Mouse (Mus musculus) kidney, postnatal 25 days (tissue): Measurements from ENCODE around the gene Per2.
A peak's percentile ranks its signal among the peaks of the same experiment; 100 is the strongest.

ENCODE experiments used
- DNase-seq, 2 experiments: peaks; one replicate each; pipeline ENCODE4 v3.0.0; 2021; ENCODE audit warnings: mixed read lengths in 2 of 2

Per2 gene

DNA sequence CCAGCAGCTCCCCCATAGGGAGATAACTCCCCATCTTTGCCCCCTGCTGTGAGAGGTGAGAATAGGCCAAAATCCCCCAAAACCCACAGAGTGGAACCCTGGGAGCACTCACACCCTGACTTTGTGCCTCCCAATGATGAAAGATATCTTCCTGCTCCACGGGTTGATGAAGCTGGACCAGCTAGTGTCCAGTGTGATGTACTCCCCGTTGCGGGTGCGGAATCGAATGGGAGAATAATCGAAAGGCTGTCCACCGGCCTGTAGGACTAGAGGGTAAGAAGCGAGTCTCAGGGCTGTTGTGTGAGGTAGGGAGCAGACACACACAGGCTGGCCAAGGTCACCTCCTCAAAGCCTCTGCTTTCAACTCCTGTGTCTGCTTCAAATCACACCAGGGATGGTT, 24.2 kb downstream of the Per2 start:
- no peak for DNase-seq

DNA sequence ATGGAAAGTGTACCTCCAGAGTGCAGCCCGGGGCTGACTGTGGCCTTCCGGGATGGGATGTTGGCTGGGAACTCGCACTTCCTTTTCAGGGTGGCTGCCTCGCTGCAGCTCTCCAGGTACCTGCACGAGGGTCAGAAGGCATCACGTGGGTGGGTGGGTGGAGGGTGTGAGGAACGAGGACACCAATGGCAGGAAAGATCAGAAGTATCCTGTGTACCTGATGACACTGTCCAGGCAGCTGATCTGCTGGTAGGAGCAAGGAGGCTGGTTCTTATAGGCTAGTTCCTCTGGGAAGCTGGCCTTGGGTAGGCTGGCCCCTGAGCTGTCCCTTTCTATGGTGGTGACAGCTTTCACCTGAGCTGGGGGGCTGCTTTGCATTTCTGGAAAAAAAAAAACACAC, 28.4 kb downstream of the Per2 start:
- DNase-seq = peak in 1 of 2 experiments; percentile 52

DNA sequence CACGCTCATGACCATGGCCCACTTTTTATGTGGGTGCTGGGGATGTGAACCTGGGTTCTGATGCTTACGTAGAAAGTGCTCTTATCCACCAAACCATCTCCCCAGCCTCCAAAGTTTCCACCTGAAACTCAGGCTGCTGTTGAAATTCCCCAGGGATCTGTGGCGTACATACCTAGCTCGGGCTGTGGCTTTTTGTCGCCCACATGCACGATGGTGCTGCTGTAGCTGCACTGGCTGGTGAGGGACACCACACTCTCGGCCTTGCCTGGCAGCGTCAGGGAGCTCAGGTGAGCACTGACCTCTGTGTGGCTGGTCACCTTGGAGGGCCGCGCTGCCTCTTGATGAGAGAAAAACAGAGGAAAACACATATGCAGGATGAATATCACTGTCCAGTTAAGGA, 29.9 kb downstream of the Per2 start:
- DNase-seq = peak in 1 of 2 experiments; percentile 38

DNA sequence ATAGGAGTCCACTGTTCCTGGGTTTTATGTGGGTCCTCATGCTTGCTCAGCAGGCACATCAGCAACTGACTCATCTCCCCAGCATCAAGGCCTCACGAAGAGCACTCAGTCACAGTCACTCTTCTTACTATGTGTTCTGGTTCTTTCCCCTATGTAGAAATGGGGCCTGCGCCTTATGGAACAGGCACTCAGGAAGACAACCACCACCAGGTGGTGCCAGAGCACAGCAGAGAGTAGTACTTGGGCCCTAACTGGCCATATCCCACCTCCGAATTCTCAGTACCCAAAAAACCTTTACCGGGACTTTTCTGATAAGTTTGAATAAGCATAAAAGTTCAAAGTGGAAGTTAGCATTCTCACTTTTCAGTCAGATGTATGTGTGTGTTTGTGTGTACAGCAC, 30.5 kb downstream of the Per2 start:
- DNase-seq = peak; percentile 88 to 97

DNA sequence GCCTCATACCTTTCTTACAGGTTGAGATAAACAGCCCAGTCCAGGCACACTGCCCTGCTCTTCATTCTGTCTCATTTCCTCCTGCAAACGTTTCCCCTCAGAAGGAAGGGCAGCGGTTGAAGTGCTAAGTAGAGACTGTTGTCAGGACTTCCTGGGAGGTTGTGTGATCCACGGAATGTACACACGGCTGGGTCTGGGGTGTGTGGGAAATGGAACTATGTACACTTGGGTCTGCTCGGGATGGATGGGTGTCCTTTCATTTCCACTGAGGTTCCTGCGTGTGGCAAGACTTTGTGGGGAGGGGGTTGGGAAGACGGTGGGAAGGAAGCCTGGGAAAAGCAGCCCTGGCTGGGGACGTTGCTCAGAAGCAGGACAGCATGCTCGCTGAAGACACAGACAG, 32.7 kb downstream of the Per2 start:
- DNase-seq = peak in 1 of 2 experiments; percentile 24

DNA sequence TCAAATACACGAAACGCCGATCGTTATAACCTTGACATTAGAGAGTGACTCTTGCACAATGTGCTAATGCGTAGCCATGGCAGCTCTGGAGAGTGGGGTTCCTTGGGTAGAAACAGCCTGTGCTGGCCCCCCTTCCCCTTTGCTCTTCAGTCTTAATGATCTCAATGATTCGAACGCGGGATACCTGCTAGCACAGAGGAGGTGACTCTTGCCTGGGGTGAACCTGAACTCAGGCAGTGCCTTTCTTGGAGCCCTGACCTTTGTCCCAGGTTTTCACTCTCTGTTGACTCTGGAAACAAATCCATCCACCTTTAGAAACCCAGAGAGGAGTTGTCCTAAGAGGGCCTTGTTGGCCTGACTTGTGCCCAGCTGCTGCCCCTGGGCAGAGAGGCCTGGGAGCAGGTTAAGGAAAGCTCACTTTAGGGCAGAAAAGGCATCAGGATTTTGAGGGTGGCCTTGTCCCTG, 38.5 kb downstream of the Per2 start:
- peak in 1 of 2 experiments; percentile 49 for DNase-seq

DNA sequence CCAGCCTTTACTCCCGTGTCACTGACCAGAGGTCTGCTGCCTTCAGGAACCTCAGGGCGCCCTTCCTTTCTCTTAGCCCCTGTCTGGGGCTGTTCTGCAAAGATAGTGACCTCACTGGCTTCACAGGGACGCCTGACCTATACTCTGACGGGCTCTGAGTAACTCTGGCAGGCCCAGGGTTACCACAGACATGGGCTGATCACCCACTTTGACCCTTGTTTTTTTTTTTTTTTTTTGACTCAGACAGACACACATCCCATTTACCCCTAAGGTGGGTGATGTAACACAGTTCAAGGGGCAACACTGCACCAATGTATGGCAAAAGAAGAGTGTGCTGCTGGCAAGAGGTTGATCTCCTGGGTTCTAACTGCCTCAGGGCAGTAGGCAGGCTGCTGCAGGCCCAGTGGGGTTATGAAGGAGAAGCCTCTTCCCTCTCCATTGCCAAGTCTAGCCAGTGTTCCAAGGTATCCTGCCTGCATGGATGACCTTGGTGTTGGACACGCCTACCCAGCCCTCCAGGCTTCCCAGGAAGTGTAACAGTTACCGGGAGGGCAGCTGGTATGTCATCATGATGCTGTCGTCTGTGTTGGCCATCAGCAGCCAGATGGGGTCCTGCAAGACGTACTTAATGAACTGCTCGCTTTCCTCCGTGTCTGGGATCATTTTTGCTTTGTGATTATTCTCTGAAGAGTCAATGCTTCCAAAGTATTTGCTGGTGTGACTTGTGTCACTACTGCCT, 39.1 kb downstream of the Per2 start:
- peak in 1 of 2 experiments; percentile 46 for DNase-seq

DNA sequence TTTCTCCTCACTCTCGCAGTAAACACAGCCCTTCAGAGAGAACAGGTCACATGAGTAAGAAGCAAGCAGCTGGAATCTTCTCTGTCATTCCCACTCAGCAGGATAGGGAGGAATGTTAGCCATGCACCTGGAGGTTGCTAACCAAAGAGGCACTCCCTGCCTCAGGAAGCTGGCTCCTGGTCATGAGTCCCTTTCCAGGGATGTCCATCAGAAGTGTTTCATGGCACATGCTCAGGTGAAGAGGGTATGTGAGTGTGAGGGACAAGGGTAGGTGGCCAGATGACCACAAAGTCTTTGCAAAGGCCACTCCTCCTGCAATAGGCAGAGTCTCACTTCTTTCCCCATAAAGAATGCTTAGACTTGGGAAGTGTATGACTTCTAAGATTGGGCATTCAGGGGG, 41.1 kb downstream of the Per2 start:
- peak in 1 of 2 experiments; percentile 17 for DNase-seq

DNA sequence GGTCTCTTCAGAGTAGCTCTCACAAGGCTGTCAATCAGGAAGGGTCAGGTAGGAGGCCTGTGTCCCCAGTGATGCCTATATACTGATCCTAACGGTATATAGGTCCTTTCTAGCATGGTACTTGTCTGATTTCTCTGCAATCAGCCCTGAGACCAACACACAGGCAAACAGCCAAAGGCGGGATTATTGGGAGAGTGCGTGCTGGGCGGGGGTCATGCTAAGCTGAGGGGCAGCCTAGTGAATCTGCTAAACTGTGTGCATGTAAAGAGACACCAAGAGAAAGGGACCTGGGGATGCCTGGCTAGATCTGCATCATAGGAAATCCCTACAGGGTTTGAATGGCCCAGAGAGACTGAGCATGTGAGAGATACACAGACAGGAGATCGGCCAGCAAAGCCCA, 43.8 kb downstream of the Per2 start:
- no peak for DNase-seq

DNA sequence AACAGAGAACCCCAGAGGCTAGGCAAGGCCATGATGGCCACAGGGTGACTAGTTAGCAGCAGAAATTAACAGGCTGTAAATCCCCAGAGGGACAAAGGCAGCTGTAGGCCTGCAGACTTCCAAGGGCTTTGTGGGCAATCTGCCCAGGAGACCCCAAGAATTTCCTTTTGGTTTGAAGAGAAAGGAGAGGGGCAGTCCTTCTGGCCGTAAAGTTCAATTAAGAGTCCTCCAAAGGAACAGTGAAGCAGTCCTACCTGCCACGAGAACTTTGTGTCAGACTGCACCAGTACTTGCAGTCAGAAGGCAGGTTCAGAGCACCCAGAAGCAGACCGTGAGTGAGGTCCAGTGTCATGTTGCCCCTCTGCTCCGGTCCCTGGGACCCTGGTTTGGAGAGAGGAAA, 44.2 kb downstream of the Per2 start:
- no peak for DNase-seq

DNA sequence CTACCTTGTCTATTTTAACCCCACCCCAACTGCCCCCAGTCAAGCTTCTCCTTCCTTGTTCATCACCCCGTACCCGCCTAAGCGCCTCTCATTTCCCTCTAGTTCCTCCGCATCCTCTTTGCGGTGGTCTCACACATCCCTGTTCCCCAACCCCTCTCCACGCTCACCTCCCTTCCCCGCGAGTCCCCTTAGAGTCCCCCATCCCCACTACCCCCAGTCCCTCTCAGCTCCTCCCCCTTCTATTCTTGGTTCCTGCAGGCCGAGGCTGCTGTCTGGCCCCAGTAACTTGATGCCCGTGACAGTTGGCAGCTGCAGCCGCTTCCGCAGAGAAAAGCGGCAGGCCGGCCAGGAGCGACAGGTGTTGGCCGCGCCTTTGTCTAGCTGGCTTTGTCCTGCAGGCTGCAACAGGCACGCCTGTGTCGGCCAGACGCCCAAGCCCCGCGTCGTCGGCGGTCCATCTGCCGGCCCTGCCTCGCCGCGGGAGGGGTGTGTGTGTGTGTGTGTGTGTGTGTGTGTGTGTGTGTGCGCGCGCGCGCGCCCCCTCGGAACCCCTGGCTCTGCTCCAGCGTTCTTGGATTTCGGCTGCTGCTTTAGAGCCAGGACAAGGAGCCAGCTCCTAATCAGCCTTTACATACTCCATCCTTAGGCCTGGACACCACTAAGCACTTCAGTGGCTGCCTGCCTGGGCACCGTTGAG, 45.1 kb downstream of the Per2 start, which contains the start of gene Hes6:
Gene Hes6, minus strand, starts transcription at position 141 of the 697 bp plus-strand sequence.
- peak; percentile 82 to 86 for DNase-seq

DNA sequence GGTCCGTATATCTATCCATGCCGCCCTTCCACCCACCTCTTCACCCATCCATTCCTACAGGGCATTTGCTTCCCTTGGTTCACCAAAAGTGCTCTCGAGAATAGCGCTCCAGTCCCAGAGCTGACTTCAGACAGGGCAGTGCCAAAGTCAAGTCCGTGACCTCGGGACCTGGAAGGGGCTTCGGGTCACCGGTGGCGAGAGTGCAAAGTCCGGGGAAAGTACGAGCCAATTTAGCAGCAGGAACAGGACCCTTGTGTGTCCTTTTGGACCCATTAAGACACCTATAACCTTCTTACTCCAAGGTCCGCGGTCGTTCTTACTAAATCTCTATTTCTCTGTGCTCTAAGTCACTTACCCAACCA, 45.6 kb downstream of the Per2 start:
- peak; percentile 77 to 90 for DNase-seq

DNA sequence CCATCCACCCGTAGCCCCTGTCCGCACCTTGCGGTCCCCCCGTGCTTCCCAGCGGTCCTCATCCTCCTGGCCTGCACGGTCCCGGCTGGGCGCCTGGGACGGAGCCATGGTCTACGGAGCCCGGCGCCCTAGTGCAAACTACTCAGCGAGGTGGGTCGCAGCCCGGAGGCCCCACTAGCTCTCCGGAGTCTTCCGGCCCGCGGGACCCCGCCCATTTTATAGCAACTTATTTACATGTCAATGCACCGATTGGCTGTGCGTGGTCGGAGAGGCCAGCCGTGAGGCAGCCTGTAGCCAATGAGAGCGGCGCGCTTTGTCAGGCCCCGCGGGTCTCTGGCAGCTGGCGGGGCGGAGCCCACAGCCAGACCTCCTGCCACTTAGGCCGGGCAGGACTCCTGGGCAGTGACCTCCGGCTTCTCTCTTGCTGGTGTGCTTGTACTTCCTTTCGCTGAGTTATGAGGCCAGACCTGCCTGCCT, 46.1 kb downstream of the Per2 start:
- peak; percentile 96 to 99 for DNase-seq

DNA sequence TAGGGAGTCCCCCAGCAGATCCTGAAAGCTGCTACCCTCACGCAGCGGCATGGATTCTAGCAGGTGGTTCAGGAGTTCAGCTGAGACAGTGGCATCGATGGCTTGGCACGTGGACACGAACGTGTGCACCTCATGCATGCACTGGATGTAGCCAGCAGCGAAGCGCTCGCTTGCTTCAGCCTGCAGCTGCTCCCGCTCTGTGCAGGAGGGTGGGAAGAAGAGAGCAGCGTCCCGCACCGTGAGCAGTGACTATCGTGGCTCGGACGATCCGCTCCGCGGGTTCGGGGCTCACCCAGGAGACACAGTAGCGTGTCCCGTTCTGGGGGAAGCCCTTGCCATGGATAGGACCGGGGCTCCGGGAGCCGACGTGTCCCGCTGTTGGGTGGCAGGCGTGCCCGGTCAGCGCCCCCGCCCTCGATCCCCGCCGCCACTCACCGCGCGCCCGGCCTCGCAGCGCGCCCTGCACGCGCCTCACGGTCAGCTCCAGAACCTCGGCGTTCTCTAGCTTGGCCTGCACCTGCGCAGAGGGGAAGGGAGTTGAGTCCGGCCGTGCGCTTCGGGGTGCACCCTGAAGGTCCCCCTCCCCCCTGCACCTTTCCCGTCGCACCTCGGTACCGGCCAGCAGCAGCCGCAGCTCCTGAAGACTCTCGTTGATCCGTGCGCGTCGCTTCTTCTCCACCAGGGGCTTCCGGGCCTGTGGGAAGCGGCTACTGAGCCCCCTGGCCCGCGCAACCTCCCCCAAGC, 46.7 kb downstream of the Per2 start:
- peak; percentile 40 to 75 for DNase-seq

DNA sequence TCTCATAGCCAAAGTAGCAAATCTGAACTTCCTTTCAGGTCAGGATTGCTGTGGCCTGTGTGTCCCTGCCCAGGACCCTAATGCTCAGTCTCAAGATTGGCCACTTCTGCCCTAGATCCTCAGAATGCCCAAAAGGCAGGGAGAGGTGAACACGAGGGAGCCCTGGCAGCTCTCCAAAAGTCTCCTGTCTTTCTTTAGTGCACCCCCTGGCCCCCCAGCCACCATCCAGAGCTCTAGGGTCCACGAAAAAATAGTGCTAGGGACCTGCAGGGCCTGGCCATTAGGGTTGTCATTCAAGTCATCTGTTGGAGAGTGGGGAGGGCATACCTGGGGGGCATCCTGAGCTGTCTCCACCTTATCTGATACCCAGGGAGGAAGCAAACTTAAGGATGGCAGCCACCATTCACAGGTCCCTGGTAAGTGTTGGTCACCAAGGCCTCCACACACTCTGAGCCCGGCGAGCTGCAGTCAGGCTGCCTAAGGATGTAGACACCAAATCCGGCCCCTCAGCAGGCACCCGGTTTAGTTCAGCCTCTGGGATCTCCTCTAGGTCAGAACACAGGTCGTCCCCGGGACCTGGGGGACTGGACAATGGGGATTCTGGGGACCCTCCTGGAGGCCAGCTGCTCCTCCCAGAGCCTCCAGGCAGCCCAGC, 47.4 kb downstream of the Per2 start:
- DNase-seq = peak in 1 of 2 experiments; percentile 56

DNA sequence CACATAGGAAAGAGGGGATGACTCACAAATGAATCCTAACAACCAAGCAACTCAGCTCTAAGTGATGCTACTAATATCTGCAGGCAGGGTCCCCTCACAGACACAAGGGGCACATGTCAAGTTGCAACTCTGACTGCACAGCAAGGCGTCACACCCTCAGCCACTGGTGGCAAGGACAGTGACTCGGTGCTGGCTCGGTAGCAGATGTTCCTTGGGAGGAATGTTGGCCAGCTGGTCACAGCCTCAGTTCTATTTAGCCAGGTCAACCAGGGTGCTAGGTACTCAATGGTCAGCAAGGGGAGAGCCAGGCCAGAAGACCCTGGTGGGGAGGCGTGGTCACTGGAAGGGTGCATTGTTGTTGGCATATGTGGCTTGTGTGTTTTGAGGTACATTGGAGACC, 51.3 kb downstream of the Per2 start:
- no peak for DNase-seq

DNA sequence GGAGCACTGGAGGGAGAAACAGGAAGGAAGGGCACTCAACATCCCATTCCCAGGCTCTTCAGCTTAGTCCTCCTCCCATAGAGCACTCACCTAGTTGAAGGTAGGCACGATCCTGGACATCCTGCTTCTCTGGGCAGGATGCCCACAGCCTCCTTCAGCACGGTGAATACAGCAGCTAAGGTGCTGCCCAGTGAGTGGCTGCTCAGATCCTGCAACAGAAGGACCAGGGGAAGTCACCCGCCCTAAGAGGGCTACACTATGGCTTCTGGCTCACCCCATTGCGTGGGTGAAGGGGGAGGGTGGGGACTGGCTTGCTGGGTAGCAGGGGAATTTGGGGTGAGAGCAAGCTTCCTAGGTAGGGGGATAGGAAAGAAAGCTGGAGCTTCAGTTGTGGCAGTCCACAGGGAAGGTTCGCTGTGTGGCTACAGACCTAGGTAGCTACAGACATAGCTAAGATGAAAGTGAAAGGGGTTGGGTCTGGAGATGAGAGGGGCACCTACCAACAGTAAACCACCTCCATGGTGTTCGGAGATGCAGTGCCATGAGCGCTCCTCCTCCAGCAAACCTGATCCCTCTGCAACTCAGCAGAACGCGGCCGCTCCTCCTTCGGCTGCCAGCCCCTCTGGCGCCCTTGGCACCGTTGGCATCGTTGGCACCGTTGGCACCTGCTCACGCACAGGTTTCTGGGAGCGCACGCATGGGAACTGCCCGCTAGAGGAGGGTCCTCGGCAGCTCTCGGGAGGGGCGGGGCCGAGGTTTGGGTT, 53.5 kb downstream of the Per2 start:
- DNase-seq = peak in 1 of 2 experiments; percentile 50

DNA sequence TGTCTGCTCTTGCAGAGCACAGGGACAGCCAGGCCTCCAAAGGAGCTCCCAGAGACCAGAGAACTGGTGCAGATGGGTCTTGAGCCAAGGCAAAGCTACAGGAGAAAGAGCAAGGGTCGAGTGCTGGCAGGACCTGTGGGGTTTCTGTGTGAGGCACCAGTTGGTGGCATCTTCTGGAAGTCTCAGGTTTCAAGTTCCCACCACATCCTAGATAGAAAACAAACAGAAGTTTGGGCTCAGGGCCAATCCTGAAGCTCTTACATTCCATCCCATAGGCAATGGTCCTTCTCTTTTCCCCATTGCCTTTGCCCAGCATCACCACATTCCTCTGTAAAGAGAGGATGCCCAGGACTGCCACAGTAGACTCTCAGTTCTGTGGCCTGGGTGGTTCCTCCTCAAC, 54.1 kb downstream of the Per2 start:
- no peak for DNase-seq

DNA sequence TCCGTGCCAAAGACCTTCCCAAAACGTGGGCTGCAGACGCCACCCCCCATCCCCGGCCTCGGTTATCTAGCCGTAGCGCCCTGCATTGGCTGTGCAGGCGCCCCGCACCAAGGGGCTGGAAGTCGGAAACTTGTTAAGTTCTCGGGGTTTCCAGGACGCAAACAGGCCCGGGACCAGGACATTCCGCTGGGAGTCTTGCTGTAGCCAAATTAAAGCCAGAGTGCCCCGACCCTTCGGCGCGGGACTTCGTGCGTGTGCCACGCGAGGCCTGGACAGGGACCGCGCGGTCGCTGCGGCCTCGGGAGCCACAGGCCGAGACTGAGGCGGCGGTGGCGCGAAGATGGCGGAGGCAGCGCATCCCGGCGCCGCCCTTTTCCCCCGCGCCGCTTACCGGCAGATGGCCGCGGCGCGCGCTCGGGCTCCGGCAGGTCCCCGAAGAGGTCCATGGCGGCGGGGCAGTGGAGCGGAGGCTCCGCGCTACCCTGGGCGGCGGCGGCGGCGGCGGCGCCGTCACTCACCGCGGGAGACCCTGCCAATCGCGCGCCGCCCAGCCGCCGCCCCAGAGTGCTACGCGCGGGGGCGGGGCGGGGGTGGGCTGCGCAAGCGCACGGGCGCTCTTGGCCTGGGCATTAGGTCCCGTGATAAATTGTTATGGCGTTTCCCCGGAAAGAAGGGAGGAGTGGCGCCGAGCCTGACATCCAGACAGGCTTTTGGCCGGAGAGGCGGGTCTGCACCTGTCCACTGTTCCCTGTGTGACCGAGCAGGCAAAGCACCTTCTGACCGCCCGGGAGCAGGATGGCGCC, 60.7 kb downstream of the Per2 start, which contains the start of gene Ilkap:
Gene Ilkap, minus strand, starts transcription at position 556 of the 803 bp plus-strand sequence.
- DNase-seq = peak; percentile 85 to 91

DNA sequence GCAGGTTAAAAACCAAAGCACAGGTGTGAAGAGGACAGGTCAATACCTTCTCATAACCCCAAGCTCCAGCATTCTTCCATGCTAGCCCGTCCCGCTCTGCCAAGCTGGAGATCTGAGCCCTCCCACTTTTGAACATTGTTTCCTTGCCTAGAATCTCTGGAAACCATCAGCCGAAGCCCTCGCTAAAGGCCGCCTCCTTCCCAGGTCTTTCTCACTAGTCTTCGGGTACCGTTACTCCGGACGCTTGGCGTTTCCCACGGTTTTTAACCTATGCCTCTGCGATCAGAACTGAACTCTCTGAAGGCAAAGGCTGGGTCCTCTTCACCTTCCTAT, 61.2 kb downstream of the Per2 start:
- DNase-seq = peak; percentile 17 to 41

DNA sequence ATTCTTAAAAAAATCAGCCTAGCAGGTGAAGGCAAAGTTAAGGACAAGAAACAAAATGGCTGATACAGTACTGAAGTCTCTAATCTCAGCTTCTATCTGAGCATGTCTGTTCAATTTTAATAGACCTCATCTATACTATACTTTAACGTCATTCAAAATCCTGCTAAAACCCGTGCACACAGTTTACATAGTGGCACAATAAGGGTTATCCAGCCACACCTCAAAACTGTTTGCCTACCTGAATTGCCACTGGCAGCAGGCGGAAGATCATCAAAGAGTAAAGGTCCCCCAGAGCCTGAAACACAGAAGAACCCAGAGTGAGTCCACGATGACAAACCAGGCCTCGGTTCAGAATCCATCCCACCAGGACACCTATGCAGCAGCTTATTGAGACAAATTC, 68.8 kb downstream of the Per2 start:
- DNase-seq = peak in 1 of 2 experiments; percentile 11
